ENCODE assay signal across 17 mouse cellular contexts in genomic region chr19:34510717-34511116, GRCm38 (mm10). TPM values are rescaled to one million over a fixed set of nuclear protein-coding genes. Genes with fewer than 3 reads are reported as not detected.
A peak's percentile ranks its signal among the peaks of the same experiment; 100 is the strongest.
DNase-seq lines count a peak whose midpoint lies in the region; ATAC-seq and TF ChIP-seq lines count a peak whose summit lies in the region.
"Had no signal": no experiment of that assay in that cellular context is flagged by ENCODE, and none has a peak within 500 bp of the region (broad histone marks: within the 10 kb centered on the region; RNA-seq: fewer than 3 reads in every experiment).

No protein-coding gene starts in this region.

- H3K27me3 ChIP-seq in liver, postnatal 0 days (ENCODE audit: insufficient read depth, low read length): no peaks in the 10 kb centered on the region
- H3K27me3 ChIP-seq in liver, embryonic 12.5 days (replicated peaks): no peaks in the 10 kb centered on the region
- H3K27me3 ChIP-seq: limb, embryonic 13.5 days; neural tube, embryonic 13.5 days; Patski had no signal

- H3K4me2 ChIP-seq in liver, postnatal 0 days (ENCODE audit: low read depth, low read length): no peak overlapping the region
- no peak overlapping the region for H3K4me2 ChIP-seq in liver, embryonic 12.5 days
- H3K4me2 ChIP-seq: limb, embryonic 13.5 days; lung, embryonic 14.5 days; neural tube, embryonic 13.5 days had no signal

- peak overlapping the region; percentile 82 for H3K27ac ChIP-seq in liver, postnatal 0 days (ENCODE audit: low read depth)
- no peak overlapping the region for H3K27ac ChIP-seq in liver, embryonic 12.5 days
- H3K27ac ChIP-seq in macrophage: peak overlapping the region; percentile 54
- H3K27ac ChIP-seq: heart, adult 2 months; limb, embryonic 13.5 days; neural tube, embryonic 13.5 days had no signal

- WGBS in liver, postnatal 0 days (ENCODE audit: insufficient replicate concordance): 58% methylated on average over 5 of the region's 5 CpGs
- WGBS in liver, embryonic 12.5 days (ENCODE audit: insufficient replicate concordance): 76% methylated on average over 5 of the region's 5 CpGs
- 86% methylated on average over 5 of the region's 5 CpGs for WGBS in macrophage (ENCODE audit: missing documents)

- H3K79me2 ChIP-seq in macrophage (ENCODE audit: inconsistent target): peaks cover 99% of the 10 kb centered on the region

- H3K9ac ChIP-seq in liver, postnatal 0 days (replicated peaks): no peak overlapping the region
- no peak overlapping the region for H3K9ac ChIP-seq in liver, embryonic 12.5 days
- H3K9ac ChIP-seq: limb, embryonic 13.5 days; lung, embryonic 14.5 days; neural tube, embryonic 13.5 days had no signal

- no peak for ATAC-seq in liver, postnatal 0 days
- no peak for ATAC-seq in liver, embryonic 12.5 days
- ATAC-seq: forebrain, embryonic 14.5 days; Patski had no signal

- H3K4me3 ChIP-seq in liver, postnatal 0 days (ENCODE audit: low read depth, low read length): no peak overlapping the region
- no peak overlapping the region for H3K4me3 ChIP-seq in liver, embryonic 12.5 days
- no peak overlapping the region for H3K4me3 ChIP-seq in macrophage (ENCODE audit: inconsistent target)
- H3K4me3 ChIP-seq: heart, adult 2 months; limb, embryonic 13.5 days; neural tube, embryonic 13.5 days had no signal

- TF ChIP-seq EP300 in liver, postnatal 0 days (IDR thresholded peaks at IDR 0.05; ENCODE audit: low read depth): no peak

- no peaks in the 10 kb centered on the region for H3K9me3 ChIP-seq in liver, postnatal 0 days (ENCODE audit: low read length)
- no peaks in the 10 kb centered on the region for H3K9me3 ChIP-seq in liver, embryonic 12.5 days (replicated peaks)
- H3K9me3 ChIP-seq: neural tube, embryonic 13.5 days had no signal

- no peak for TF ChIP-seq CTCF in liver, postnatal 0 days (IDR thresholded peaks at IDR 0.05; ENCODE audit: low read depth)

- H3K36me3 ChIP-seq in liver, postnatal 0 days (replicated peaks; ENCODE audit: insufficient read depth, low read length): peaks cover 21% of the 10 kb centered on the region
- peaks cover 37% of the 10 kb centered on the region for H3K36me3 ChIP-seq in liver, embryonic 12.5 days
- H3K36me3 ChIP-seq in macrophage (ENCODE audit: inconsistent target): peaks cover 61% of the 10 kb centered on the region

- H3K4me1 ChIP-seq in liver, postnatal 0 days (ENCODE audit: insufficient read depth): peaks cover under 1% of the 10 kb centered on the region
- H3K4me1 ChIP-seq in liver, embryonic 12.5 days: no peaks in the 10 kb centered on the region
- H3K4me1 ChIP-seq: neural tube, embryonic 13.5 days had no signal

- DNase-seq in liver, postnatal 0 days: no peak
- DNase-seq in T-cell, adult 2 months (ENCODE audit: low spot score): peak; percentile 71
- DNase-seq in thymus, postnatal 36 days: peak; percentile 76 to 90
- no peak for DNase-seq in cerebellum, adult 9-11 months
- DNase-seq in adrenal gland, postnatal 4 days (ENCODE audit: low spot score in 2 of 2): no peak
- DNase-seq: cerebellum, postnatal 14 days; lung, embryonic 14.5 days; right cerebral cortex, postnatal 4 days had no signal

RNA-seq across cellular contexts. Expression of gene Lipa, which starts 16.6 kb away (rescaled TPM):
- 139 and 144 TPM in 2 replicates for polyA plus RNA-seq in liver, postnatal 0 days (2015; fragmentation: Nextera tagmentation; extraction: Ambion mirVana)
- polyA plus RNA-seq in liver, embryonic 12.5 days (2016; fragmentation: Nextera tagmentation; extraction: Ambion mirVana): 33.4 and 35.0 TPM in 2 replicates
- 100 to 1,000 TPM in 15 of 26 experiments, 10 to 100 TPM in 11; 33.8 to 485 (median 111) TPM for total RNA-seq in macrophage (2018; cell fraction: chromatin; rRNA removed)
- 1,000 to 10,000 TPM in 4 of 26 experiments, 100 to 1,000 TPM in 22; 457 to 1,368 (median 726) TPM for total RNA-seq in macrophage (2018; cell fraction: cytosol; rRNA removed)
- 1,000 to 10,000 TPM in 3 of 26 experiments, 100 to 1,000 TPM in 23; 198 to 1,229 (median 648) TPM for total RNA-seq in macrophage (2018; cell fraction: nucleus; rRNA removed)
- 951 to 1,428 TPM (median 1,047 TPM) in 3 replicates for polyA plus RNA-seq in macrophage (2018)
- 100 to 1,000 TPM; 118 to 120 TPM for total RNA-seq in adrenal gland, postnatal 4 days (2021)

RNA-seq across cellular contexts. Expression of gene Ch25h, which starts 35.8 kb away (rescaled TPM):
- polyA plus RNA-seq in liver, postnatal 0 days (2015; fragmentation: Nextera tagmentation; extraction: Ambion mirVana): 0.07 TPM in 1 of 2 replicates, not detected in the other
- polyA plus RNA-seq in liver, embryonic 12.5 days (2016; fragmentation: Nextera tagmentation; extraction: Ambion mirVana): 0.43 and 0.97 TPM in 2 replicates
- 1 to 10 TPM in 8 of 26 experiments, under 1 TPM in 6, not detected in 12; 0.45 to 4.8 (median 1.3) TPM for total RNA-seq in macrophage (2018; cell fraction: chromatin; rRNA removed)
- total RNA-seq in macrophage (2018; cell fraction: cytosol; rRNA removed): 1 to 10 TPM in 11 of 26 experiments, under 1 TPM in 15; 0.13 to 9.9 (median 0.72) TPM
- 10 to 100 TPM in 8 of 26 experiments, 1 to 10 TPM in 13, under 1 TPM in 4, not detected in 1; 0.64 to 16.9 (median 5.9) TPM for total RNA-seq in macrophage (2018; cell fraction: nucleus; rRNA removed)
- polyA plus RNA-seq in macrophage (2018): 1.2 to 3.1 TPM in 2 of 3 replicates, not detected in the other
- not detected for total RNA-seq in adrenal gland, postnatal 4 days (2021)
- total RNA-seq: gastrocnemius, adult 18-20 months; megakaryocyte progenitor cell, adult 5-6 weeks had no signal
- polyA plus RNA-seq: Patski had no signal

RNA-seq across cellular contexts. Expression of gene Ifit2, which starts 39.8 kb away (rescaled TPM):
- polyA plus RNA-seq in liver, postnatal 0 days (2015; fragmentation: Nextera tagmentation; extraction: Ambion mirVana): 3.5 and 3.7 TPM in 2 replicates
- polyA plus RNA-seq in liver, embryonic 12.5 days (2016; fragmentation: Nextera tagmentation; extraction: Ambion mirVana): 2.9 and 3.1 TPM in 2 replicates
- total RNA-seq in macrophage (2018; cell fraction: chromatin; rRNA removed): 1,000 to 10,000 TPM in 6 of 26 experiments, 100 to 1,000 TPM in 12, 10 to 100 TPM in 8; 30.4 to 2,097 (median 579) TPM
- 1,000 to 10,000 TPM in 14 of 26 experiments, 100 to 1,000 TPM in 12; 225 to 3,895 (median 1,756) TPM for total RNA-seq in macrophage (2018; cell fraction: cytosol; rRNA removed)
- 1,000 to 10,000 TPM in 16 of 26 experiments, 100 to 1,000 TPM in 9, 10 to 100 TPM in 1; 77.5 to 3,890 (median 2,245) TPM for total RNA-seq in macrophage (2018; cell fraction: nucleus; rRNA removed)
- polyA plus RNA-seq in macrophage (2018): 92.3 to 757 TPM (median 307 TPM) in 3 replicates
- 1 to 10 TPM; 4.2 to 5.5 TPM for total RNA-seq in adrenal gland, postnatal 4 days (2021)

Comparison
In these comparisons a context has a peak if more than half of its experiments do, and no peak if none do; other contexts are left out.
1. DNase-seq: peak in T-cell, adult 2 months (single experiment) and thymus, postnatal 36 days (2 of 2); none in liver, postnatal 0 days (single experiment), cerebellum, adult 9-11 months (single experiment) and adrenal gland, postnatal 4 days (0 of 2).
2. RNA of gene Ifit2, which starts 39.8 kb away (polyA plus RNA-seq): 92.3 to 757 TPM in macrophage; 3.5 to 3.7 TPM in liver, postnatal 0 days and 2.9 to 3.1 TPM in liver, embryonic 12.5 days; every median in the first group is over 10 times any median in the second.